Mouse (Mus musculus) brain, embryonic 14.5 days (tissue): ENCODE results near the gene Ccdc91.

Experiments used
- CTCF ChIP-seq: fragments of 200-500 bp; IDR thresholded peaks from 2 replicates; pipeline ENCODE4 v1.5.1; 2012; ENCODE audit warnings: inconsistent platforms, mild to moderate bottlenecking, moderate library complexity, borderline replicate concordance; ENCODE audit not compliant: insufficient read depth, insufficient read length; ENCODE audit errors: extremely low read depth
- POLR2A ChIP-seq: fragments of 200-500 bp; IDR thresholded peaks from 2 replicates; pipeline ENCODE4 v1.6.1; 2012; ENCODE audit warnings: mild to moderate bottlenecking, inconsistent platforms, borderline replicate concordance; ENCODE audit not compliant: poor library complexity, insufficient read depth, insufficient read length, severe bottlenecking; ENCODE audit errors: extremely low read depth

DNA sequence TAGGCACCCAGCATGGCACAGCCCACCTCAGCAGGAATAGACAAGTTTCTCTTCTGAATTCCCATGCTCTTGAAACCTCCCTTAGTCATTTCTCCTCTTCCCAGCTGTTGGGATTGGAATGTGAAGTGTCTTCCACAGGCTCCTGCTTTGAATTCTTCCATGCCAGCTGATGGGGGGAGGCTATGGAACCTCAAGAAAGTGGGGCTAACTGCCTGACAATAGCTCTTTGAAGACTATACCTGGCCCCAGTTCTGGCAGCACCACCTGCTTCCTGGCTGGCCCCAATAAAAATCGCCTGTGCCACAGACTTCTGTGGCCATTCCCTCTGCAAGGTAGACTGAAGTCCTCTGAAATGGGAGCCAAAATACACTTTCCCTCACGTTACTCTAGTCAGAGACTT is 187.0 kb downstream of the Ccdc91 start:
- no peak for TF ChIP-seq POLR2A
- no peak for TF ChIP-seq CTCF
